Mouse (Mus musculus) G1E (cell line): Measurements from ENCODE around the gene P2ry2. TPM values are rescaled to one million over a fixed set of nuclear protein-coding genes. Genes with fewer than 3 reads are reported as not detected.

ENCODE experiments used
- ATAC-seq: 2 replicates; pipeline ENCODE4 v1.8.0; 2016; ENCODE audit warnings: mild to moderate bottlenecking; ENCODE audit not compliant: insufficient number of reproducible peaks, poor library complexity, low FRiP score, severe bottlenecking; ENCODE audit errors: extremely low read depth
- DNase-seq: peaks from one replicate; pipeline ENCODE4 v3.0.0; 2012; ENCODE audit warnings: low spot score
- H3K27me3 ChIP-seq: 2 replicates; pipeline ENCODE4 v1.6.1; 2012; ENCODE audit warnings: mild to moderate bottlenecking, low read length, inconsistent platforms; ENCODE audit not compliant: insufficient read depth
- H3K36me3 ChIP-seq: replicated peaks from 2 replicates; pipeline ENCODE3; 2012; ENCODE audit warnings: mild to moderate bottlenecking, inconsistent platforms
- H3K4me1 ChIP-seq: 2 replicates; pipeline ENCODE4 v1.6.1; 2012; ENCODE audit warnings: low read depth, low read length, inconsistent platforms, mixed read lengths; ENCODE audit not compliant: insufficient read depth
- H3K4me3 ChIP-seq: 2 replicates; pipeline ENCODE4 v1.5.1; 2012; ENCODE audit warnings: low read depth, mild to moderate bottlenecking, inconsistent platforms, low read length, moderate library complexity, mixed read lengths
- H3K9me3 ChIP-seq: replicated peaks from 2 replicates; pipeline ENCODE4 v1.6.1; 2012; ENCODE audit warnings: inconsistent platforms
- CTCF ChIP-seq: IDR thresholded peaks from 2 replicates; pipeline ENCODE4 v1.5.1; 2012; ENCODE audit warnings: low read depth, low read length, inconsistent platforms, mixed read lengths
- GATA1 ChIP-seq: IDR thresholded peaks from 2 replicates; pipeline ENCODE4 v1.6.1; 2012; ENCODE audit warnings: borderline replicate concordance, low read length, inconsistent platforms, mixed read lengths
- GATA2 ChIP-seq: IDR thresholded peaks from 2 replicates; pipeline ENCODE4 v1.6.1; 2012; ENCODE audit warnings: low read depth, low read length, inconsistent platforms, borderline replicate concordance
- POLR2AphosphoS5 ChIP-seq: IDR thresholded peaks from 2 replicates; pipeline ENCODE4 v1.6.1; 2012; ENCODE audit warnings: low read depth, low read length, inconsistent platforms; ENCODE audit not compliant: insufficient replicate concordance
- TAL1 ChIP-seq: conservative IDR thresholded peaks from 2 replicates; pipeline ENCODE4 v1.6.1; 2012; ENCODE audit warnings: low read depth, low read length, inconsistent platforms, mixed read lengths
- polyA plus RNA-seq: library from polyadenylated mRNA; stranded (reverse); fragments of >175 nt; gene quantifications from 2 replicates; pipeline ENCODE4 v1.2.3, GENCODE M21; 2012
- total RNA-seq, 2 experiments: library from RNA; stranded (forward) in 1 of 2; stranded (reverse) in 1 of 2; fragments of 200-1000 nt in 1 of 2; fragments of >200 nt in 1 of 2; fragmentation: Nextera tagmentation in 1 of 2; gene quantifications; 2 replicates each; pipeline ENCODE4 v1.2.3; 2014 to 2017

P2ry2 gene
- total and polyA plus RNA-seq, 3 experiments: 0.27 TPM; not detected in 2

- Histone ChIP-seq H3K36me3 (no peaks in the 10 kb centered on the region), H3K4me1 (peaks cover 8% of the 10 kb centered on the region), H3K9me3 (no peaks in the 10 kb centered on the region), H3K4me3 (no peak overlapping the region), H3K27me3 (peaks cover 23% of the 10 kb centered on the region)
- no peak for TF ChIP-seq GATA2
- peak; percentile 80 for TF ChIP-seq CTCF
- ATAC-seq: 0 out of 2 replicates have a peak, but pooled peaks have one; percentile 15
- peak; percentile 58 for DNase-seq
Measured at GRCm38 (mm10) chr7:101051551-101052221, 39.0 kb upstream of the P2ry2 start.

- no peak overlapping the region for H3K4me3 ChIP-seq
- no peak for TF ChIP-seq TAL1
- no peak for TF ChIP-seq GATA2
- no peak for TF ChIP-seq POLR2AphosphoS5
- no peak for TF ChIP-seq GATA1
- no peak for TF ChIP-seq CTCF
- no peak for ATAC-seq
- DNase-seq: no peak
- no peaks in the 10 kb centered on the region for H3K36me3 ChIP-seq
- no peaks in the 10 kb centered on the region for H3K9me3 ChIP-seq
- peaks cover 25% of the 10 kb centered on the region for H3K27me3 ChIP-seq
- H3K4me1 ChIP-seq: peaks cover 8% of the 10 kb centered on the region
Measured at GRCm38 (mm10) chr7:101050724-101051550, 38.3 kb upstream of the P2ry2 start.

GRCm38 (mm10) chr7:101049326-101050087 is 36.8 kb upstream of the P2ry2 start:
- H3K36me3 ChIP-seq: no peaks in the 10 kb centered on the region
- peaks cover 29% of the 10 kb centered on the region for H3K27me3 ChIP-seq
- ATAC-seq: no peak
- no peaks in the 10 kb centered on the region for H3K9me3 ChIP-seq
- H3K4me1 ChIP-seq: peaks cover 8% of the 10 kb centered on the region
- DNase-seq: no peak
- TF ChIP-seq POLR2AphosphoS5 (no peak), GATA1 (no peak)
- no peak overlapping the region for H3K4me3 ChIP-seq

GRCm38 (mm10) chr7:101048247-101048646 is 35.6 kb upstream of the P2ry2 start:
- Histone ChIP-seq H3K36me3 (no peaks in the 10 kb centered on the region), H3K9me3 (no peaks in the 10 kb centered on the region), H3K27me3 (peaks cover 29% of the 10 kb centered on the region), H3K4me1 (peaks cover 8% of the 10 kb centered on the region), H3K4me3 (no peak overlapping the region; the same call in 1 of the 2 replicates)
- TF ChIP-seq GATA2 (no peak), POLR2AphosphoS5 (no peak), GATA1 (no peak), CTCF (no peak), TAL1 (no peak)
- ATAC-seq (no peak), DNase-seq (no peak)

GRCm38 (mm10) chr7:101043846-101044541 is 31.3 kb upstream of the P2ry2 start:
- no peak for TF ChIP-seq GATA2
- no peak for TF ChIP-seq POLR2AphosphoS5
- TF ChIP-seq CTCF: no peak
- no peak for TF ChIP-seq GATA1
- no peak for TF ChIP-seq TAL1
- Histone ChIP-seq H3K9me3 (no peaks in the 10 kb centered on the region), H3K4me3 (no peak overlapping the region), H3K4me1 (no peaks in the 10 kb centered on the region; the same call in 1 of the 2 replicates), H3K36me3 (no peaks in the 10 kb centered on the region), H3K27me3 (peaks cover 22% of the 10 kb centered on the region)
- ATAC-seq (no peak), DNase-seq (no peak)
